Mouse (Mus musculus) bone marrow, adult 2 months (tissue): ENCODE results near the gene Boll.

Experiments
- CTCF ChIP-seq: fragments of 200-500 bp; IDR thresholded peaks from 2 replicates; pipeline ENCODE4 v1.5.1; 2011; ENCODE audit warnings: low read length, control low read depth; ENCODE audit not compliant: control insufficient read depth, insufficient read depth
- POLR2A ChIP-seq: fragments of 200-500 bp; IDR thresholded peaks from 2 replicates; pipeline ENCODE4 v1.6.1; 2011; ENCODE audit warnings: low read depth, mild to moderate bottlenecking, control low read depth, low read length, borderline replicate concordance; ENCODE audit not compliant: control insufficient read depth

- TF ChIP-seq CTCF: no peak
- TF ChIP-seq POLR2A: no peak
Observed at GRCm38 (mm10) chr1:55225398-55225797, 137.9 kb downstream of the Boll start.
